Mouse (Mus musculus) fat pad, adult 2 months (tissue): ENCODE data around the gene Gabpb1.

Source experiments
- DNase-seq: peaks from one replicate; pipeline ENCODE4 v3.0.0-alpha.2; 2011; ENCODE audit warnings: low read depth, low spot score; ENCODE audit errors: extremely low read depth

The Gabpb1 gene

GRCm38 (mm10) chr2:126676122-126676515 lies at the start of gene Gabpb1:
Gabpb1 (minus strand) TSS chr2:126676337.
- DNase-seq, result no peak

- DNase-seq, result no peak
These were observed 36.8 kb upstream of the Gabpb1 start for GRCm38 (mm10) chr2:126712950-126713349.

DNA sequence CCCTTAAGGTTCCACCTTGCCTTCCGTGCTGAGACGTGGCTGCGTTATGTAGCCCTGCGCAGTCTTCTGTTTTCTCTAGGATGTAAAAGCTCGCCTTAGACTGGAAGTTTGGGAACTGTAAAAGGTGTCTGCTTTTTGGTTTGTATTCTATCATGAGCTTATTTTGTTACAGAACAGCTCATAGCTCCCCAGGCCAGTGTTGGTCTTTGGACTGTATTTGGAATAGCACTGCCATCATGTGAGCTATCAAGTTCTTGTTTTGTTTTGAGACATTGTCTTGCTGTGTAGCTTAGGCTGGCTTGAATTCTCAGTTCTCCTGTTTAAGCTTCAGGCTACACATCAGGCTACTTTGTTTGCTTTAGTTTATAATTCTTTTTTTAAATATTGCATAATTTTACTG lies 36.4 kb upstream of the Gabpb1 start:
- DNase-seq, result no peak

- no peak for DNase-seq
These were observed 32.2 kb upstream of the Gabpb1 start for GRCm38 (mm10) chr2:126708361-126708760.

- DNase-seq, result no peak
These were observed 31.3 kb upstream of the Gabpb1 start for GRCm38 (mm10) chr2:126707438-126707779.

- DNase-seq, result peak; percentile 49
These were observed 30.8 kb upstream of the Gabpb1 start, which contains the start of gene Usp8 for GRCm38 (mm10) chr2:126706759-126707437. Usp8 (plus strand) TSS chr2:126707328.

DNA sequence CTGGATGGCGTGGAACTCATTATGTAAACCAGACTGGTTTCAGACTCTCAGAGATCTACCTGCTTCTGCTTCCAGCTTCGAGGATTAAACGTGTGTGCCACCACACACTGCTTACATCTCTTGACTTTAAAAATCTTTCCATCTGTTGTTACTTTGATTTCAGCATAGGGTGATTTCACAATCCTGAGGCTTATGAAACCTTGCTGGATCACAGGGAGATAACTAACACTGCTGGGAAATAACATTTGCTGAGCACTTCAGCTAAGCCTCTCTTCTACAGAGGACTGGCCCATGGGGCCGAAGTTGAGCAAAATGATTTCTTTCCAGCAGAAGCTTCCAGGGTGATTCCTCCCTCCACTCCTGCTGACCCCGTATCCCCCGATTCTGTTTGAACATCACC lies 19.1 kb upstream of the Gabpb1 start:
- DNase-seq, result peak; percentile 59

GRCm38 (mm10) chr2:126691290-126691689 lies 15.2 kb upstream of the Gabpb1 start:
- DNase-seq, result no peak

DNA sequence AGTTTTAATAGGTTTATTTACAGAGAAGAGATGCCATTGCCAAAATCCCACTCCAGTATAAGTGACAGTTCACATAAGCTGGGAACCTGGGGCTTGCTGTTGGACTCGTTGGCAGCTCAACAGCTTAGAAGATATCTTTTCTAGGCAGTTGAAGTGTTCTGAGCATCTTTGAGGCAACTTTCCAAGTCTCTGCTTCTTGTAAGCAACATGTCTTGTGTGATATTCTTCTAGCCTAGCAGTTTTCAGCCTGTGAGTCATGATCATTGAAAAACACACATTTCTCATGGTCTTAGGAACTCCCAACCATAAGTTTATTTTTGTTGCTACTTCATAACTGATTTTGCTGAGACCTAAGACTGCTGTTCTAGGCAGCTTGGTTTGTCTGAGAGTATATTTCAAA lies 6.8 kb upstream of the Gabpb1 start:
- DNase-seq, result no peak

GRCm38 (mm10) chr2:126682333-126682732 lies 6.2 kb upstream of the Gabpb1 start:
- DNase-seq, result no peak

DNA sequence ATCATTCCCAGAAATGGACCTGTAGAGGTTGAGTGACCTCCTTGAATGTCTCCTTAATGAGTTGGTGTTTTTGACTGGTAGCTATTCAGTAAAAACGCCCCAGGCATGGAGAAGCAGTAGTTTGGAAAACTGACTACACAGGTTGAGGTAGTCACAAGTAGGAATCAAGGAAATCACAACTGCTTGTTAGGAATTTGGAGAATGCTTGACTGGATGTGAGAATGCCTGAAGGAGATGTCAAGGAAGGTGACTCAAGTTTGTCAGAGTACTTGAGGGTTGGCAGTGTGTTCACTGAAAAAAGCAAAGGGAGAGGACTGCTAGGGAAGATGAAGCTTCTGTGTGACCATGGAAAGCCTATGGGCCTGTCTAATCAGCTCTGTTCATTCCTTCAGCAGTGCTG lies 1.2 kb upstream of the Gabpb1 start:
- DNase-seq, result no peak

GRCm38 (mm10) chr2:126675169-126676121 lies 692 bp downstream of the Gabpb1 start:
- DNase-seq, result no peak

- DNase-seq, result no peak
These were observed 1.5 kb downstream of the Gabpb1 start for GRCm38 (mm10) chr2:126674441-126675168.

DNA sequence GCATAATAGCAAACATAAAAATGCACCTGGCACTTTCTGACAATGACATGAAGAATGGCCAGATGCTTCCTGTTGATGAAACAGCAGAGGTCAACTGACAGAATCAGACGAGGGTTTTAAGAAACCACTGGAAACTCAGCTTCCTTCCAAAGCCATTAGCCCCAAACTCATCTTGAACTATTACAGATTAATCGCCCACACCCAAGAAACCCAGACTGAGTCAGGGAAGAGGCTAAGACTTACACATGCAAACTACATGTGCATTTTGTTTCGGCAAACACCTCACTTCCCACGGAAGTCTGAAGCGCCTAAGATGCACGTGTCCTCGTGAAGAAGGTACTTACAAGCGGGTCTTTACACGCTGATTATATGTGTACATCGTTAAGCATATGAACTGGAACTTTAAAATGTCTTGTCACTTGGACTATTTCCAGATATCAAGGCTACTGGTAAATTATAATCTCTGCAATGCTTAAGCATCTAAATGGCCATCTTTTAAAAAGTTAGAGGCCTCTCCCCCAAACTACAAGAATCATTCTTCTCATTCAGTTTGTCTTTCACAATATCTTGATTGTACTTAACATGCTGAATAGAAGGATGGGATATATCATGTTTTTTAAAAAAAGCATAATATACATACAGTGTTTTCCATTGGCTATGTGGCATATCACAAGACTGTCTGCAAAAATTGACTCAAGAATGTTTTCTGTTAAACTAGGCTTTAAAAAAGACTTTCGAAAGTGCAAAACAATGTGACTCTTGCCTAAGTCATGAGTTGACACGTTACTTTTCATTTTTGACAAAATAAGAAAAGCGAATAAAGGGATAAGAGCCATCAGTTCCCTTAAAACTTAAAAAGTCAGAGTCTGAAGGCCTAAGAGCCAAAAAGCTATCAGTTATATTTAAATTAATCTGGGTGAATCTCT lies 2.6 kb downstream of the Gabpb1 start:
- no peak for DNase-seq

DNA sequence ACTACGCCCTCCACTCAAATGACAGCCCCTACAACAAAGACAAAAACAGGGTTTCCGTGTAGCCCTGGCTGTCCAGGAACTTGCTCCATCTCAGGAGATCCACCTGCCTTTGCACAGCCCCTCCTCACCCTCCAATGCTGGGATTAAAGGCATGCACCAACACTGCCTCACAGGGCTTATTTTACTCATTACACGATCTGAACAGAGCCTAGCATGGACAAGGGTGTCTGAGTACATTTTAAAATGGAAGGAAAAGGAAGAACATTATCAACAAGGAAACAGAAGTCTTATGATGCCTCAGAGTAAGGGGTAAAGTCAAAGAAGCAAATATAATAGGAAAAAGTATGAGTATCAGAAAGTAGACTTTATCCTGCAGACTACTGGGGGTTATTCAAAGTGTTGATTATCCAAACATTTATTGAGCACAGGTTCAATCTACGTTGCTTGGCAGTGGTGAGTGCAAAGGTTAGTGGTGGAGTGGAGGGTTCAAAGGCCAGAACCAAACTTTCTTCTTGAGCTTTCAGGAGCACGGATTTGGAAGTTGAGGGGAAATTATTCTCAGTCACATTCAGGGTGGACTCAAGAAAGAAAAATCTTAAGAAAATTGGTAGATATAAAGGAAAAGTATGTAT lies 7.4 kb downstream of the Gabpb1 start:
- DNase-seq, result no peak

GRCm38 (mm10) chr2:126665984-126666383 lies 10.2 kb downstream of the Gabpb1 start:
- no peak for DNase-seq

DNA sequence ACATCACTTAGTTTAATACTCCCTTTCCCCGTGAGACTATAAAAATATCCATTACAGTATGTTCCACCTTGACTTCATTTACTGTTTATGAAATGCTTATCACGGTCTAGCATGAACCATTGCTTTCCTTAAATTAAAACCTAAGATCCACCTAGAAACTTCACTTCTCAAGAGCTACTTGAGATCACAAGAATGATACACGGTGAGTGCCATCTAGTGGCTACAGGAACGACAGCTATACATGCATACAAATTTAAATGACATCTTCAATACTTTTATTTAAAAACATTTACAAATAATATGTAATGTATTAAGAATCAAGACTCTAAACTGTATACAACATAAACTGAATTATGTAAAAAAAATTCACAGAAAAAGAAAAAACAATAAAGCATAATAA lies 12.7 kb downstream of the Gabpb1 start:
- DNase-seq, result no peak

DNA sequence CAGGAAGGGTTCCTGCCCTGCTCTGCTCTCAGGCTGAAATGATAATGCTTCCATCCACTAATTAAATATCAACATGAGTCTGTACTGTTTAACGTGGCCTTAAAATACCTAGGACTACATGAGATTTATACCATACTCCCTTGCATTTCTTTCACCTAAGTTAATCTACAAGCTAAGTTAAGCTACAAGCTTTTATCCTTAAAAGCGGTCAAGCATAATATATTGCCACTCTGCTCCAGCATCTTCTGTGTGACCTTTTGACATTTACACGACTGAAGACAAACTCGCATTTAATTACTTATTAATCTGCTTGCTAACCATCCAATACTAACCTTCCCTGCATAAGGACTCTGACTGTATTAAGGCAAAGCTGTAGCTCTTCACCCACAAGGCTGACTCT lies 23.2 kb downstream of the Gabpb1 start:
- DNase-seq, result no peak

DNA sequence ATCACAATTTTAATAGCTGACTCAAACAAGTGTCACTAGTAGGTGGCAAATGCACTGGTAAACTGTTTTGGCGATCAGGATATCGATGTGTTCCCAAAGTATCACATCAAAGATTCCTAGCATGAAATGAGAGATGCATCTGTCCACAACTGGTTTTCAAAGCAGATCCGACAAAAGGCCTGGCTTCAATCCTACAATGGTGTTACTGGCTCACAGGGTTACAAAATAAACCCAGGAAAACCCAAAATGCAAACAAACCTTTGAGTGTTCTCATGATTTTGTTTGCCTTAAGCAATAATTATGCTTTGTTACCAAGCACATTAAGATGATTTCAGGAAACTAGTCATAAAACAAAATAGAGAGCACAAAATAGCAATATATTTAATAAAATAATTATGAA lies 28.4 kb downstream of the Gabpb1 start:
- DNase-seq, result no peak

- DNase-seq, result no peak
These were observed 29.7 kb downstream of the Gabpb1 start for GRCm38 (mm10) chr2:126646461-126646860.
